Mouse (Mus musculus) macrophage (primary cell): ENCODE measurements around the gene B3gnt5. TPM values are rescaled to one million over a fixed set of nuclear protein-coding genes. Genes with fewer than 3 reads are reported as not detected.

ENCODE experiments used
- polyA plus RNA-seq: library from polyadenylated mRNA; stranded (reverse); fragments of 250-400 nt; gene quantifications from 3 replicates; pipeline ENCODE4 v1.2.4, GENCODE M21; 2018; ENCODE audit warnings: inconsistent platforms

The B3gnt5 gene
- polyA plus RNA-seq, 1 experiment from 2014 or later = 1.4 TPM

Other genes starting within 250 kb of the B3gnt5 start
- not detected in 3 replicates for gene Olfr167, start 237.9 kb upstream of the B3gnt5 start, polyA plus RNA-seq
- gene Olfr168, start 224.7 kb upstream of the B3gnt5 start, polyA plus RNA-seq = not detected in 3 replicates
- gene Olfr169, start 188.4 kb upstream of the B3gnt5 start, polyA plus RNA-seq = not detected in 3 replicates
- gene Olfr170, start 148.3 kb upstream of the B3gnt5 start, polyA plus RNA-seq = not detected in 3 replicates
- not detected in 3 replicates for gene Olfr171, start 130.3 kb upstream of the B3gnt5 start, polyA plus RNA-seq
- gene Lamp3, start 53.8 kb upstream of the B3gnt5 start, polyA plus RNA-seq = not detected in 3 replicates
- gene Klhl6, start 222.8 kb downstream of the B3gnt5 start, polyA plus RNA-seq = 15.2 to 25.6 TPM (median 16.3 TPM) in 3 replicates